Mouse (Mus musculus): ENCODE data around the gene Hist1h3a. TPM values are rescaled to one million over a fixed set of nuclear protein-coding genes. Genes with fewer than 3 reads are reported as not detected.
A peak's percentile ranks its signal among the peaks of the same experiment; 100 is the strongest.
"Not testable (repeated sequence)": the region's sequence is repeated elsewhere in the genome, so short reads cannot be mapped to it uniquely, and the experiment has no call there.

Gene Hist1h3a
- polyA plus RNA-seq, 1 experiment from 2014 or later: 2.2 TPM

GRCm38 (mm10) chr13:23746201-23747080, 15.7 kb downstream of the Hist1h3a start, which contains the start of gene Hist1h2bb:
Gene Hist1h2bb (plus strand): TSS chr13:23746734.
- H3K27ac ChIP-seq (replicated peaks; ENCODE audit: low read depth, low read length): peak within 1 kb of the TSS; percentile 88
- WGBS: under 1% methylated on average over 38 of the region's 58 CpGs
- peak within 1 kb of the TSS; percentile 39 for H3K9ac ChIP-seq (replicated peaks; ENCODE audit: low read length)
- not testable (repeated sequence) for H3K27me3 ChIP-seq (ENCODE audit: control insufficient read depth, insufficient read depth, low read length); H3K36me3 ChIP-seq (ENCODE audit: control insufficient read depth, insufficient read depth, low read length); H3K9me3 ChIP-seq (ENCODE audit: control insufficient read depth, low read length)
- H3K4me1 ChIP-seq (ENCODE audit: control insufficient read depth, insufficient read depth, low read length): peaks cover 11% of the 10 kb centered on the region
- ATAC-seq (ENCODE audit: low FRiP score, low TSS enrichment): peak; percentile 92
- peak within 1 kb of the TSS; percentile 69 for H3K4me2 ChIP-seq (ENCODE audit: low read length)
- DNase-seq: peak; percentile 89
- H3K4me3 ChIP-seq (replicated peaks; ENCODE audit: low read depth, low read length): peak within 1 kb of the TSS; percentile 31

- Histone ChIP-seq H3K27ac (replicated peaks; ENCODE audit: low read depth, low read length) (peak within 1 kb of the TSS; percentile 88), H3K4me3 (replicated peaks; ENCODE audit: low read depth, low read length) (peak within 1 kb of the TSS; percentile 31), H3K27me3 (ENCODE audit: control insufficient read depth, insufficient read depth, low read length) (no peaks in the 10 kb centered on the region), H3K9me3 (ENCODE audit: control insufficient read depth, low read length) (no peaks in the 10 kb centered on the region), H3K9ac (replicated peaks; ENCODE audit: low read length) (peak within 1 kb of the TSS; percentile 39; the same call in 1 of the 2 replicates), H3K4me2 (ENCODE audit: low read length) (peak within 1 kb of the TSS; percentile 69), H3K4me1 (ENCODE audit: control insufficient read depth, insufficient read depth, low read length) (peaks cover 11% of the 10 kb centered on the region), H3K36me3 (ENCODE audit: control insufficient read depth, insufficient read depth, low read length) (no peaks in the 10 kb centered on the region)
- under 1% methylated on average over 25 of the region's 28 CpGs for WGBS
- DNase-seq (peak; percentile 95), ATAC-seq (ENCODE audit: low FRiP score, low TSS enrichment) (peak; percentile 79)
Measured at GRCm38 (mm10) chr13:23745381-23746161, 16.6 kb downstream of the Hist1h3a start, which contains the start of gene Hist1h3c. Gene Hist1h3c (minus strand): TSS chr13:23745602.

- DNase-seq (no peak), ATAC-seq (ENCODE audit: low FRiP score, low TSS enrichment) (no peak)
- Histone ChIP-seq H3K4me3 (replicated peaks; ENCODE audit: low read depth, low read length) (peak overlapping the region; percentile 20; the same call in 1 of the 2 replicates), H3K4me1 (ENCODE audit: control insufficient read depth, insufficient read depth, low read length) (peaks cover 17% of the 10 kb centered on the region), H3K27me3 (ENCODE audit: control insufficient read depth, insufficient read depth, low read length) (no peaks in the 10 kb centered on the region), H3K27ac (replicated peaks; ENCODE audit: low read depth, low read length) (no peak overlapping the region), H3K36me3 (ENCODE audit: control insufficient read depth, insufficient read depth, low read length) (no peaks in the 10 kb centered on the region), H3K9me3 (ENCODE audit: control insufficient read depth, low read length) (no peaks in the 10 kb centered on the region), H3K4me2 (ENCODE audit: low read length) (peak overlapping the region; percentile 69), H3K9ac (replicated peaks; ENCODE audit: low read length) (no peak overlapping the region)
- WGBS: under 1% methylated on average over 18 of the region's 36 CpGs
Measured at GRCm38 (mm10) chr13:23744421-23745380, 17.5 kb downstream of the Hist1h3a start.

GRCm38 (mm10) chr13:23743963-23744362, 18.2 kb downstream of the Hist1h3a start:
- DNase-seq (no peak), ATAC-seq (ENCODE audit: low FRiP score, low TSS enrichment) (no peak)
- H3K9ac ChIP-seq (replicated peaks; ENCODE audit: low read length): no peak overlapping the region
- H3K4me3 ChIP-seq (replicated peaks; ENCODE audit: low read depth, low read length): no peak overlapping the region
- H3K4me2 ChIP-seq (ENCODE audit: low read length): peak overlapping the region; percentile 69; the same call in 1 of the 2 replicates
- H3K27ac ChIP-seq (replicated peaks; ENCODE audit: low read depth, low read length): no peak overlapping the region
- WGBS: 40% methylated on average over 4 of the region's 4 CpGs
- H3K4me1 ChIP-seq (ENCODE audit: control insufficient read depth, insufficient read depth, low read length): peaks cover 23% of the 10 kb centered on the region
- H3K36me3 ChIP-seq (ENCODE audit: control insufficient read depth, insufficient read depth, low read length): no peaks in the 10 kb centered on the region
- no peaks in the 10 kb centered on the region for H3K9me3 ChIP-seq (ENCODE audit: control insufficient read depth, low read length)
- H3K27me3 ChIP-seq (ENCODE audit: control insufficient read depth, insufficient read depth, low read length): no peaks in the 10 kb centered on the region

- no peaks in the 10 kb centered on the region for H3K27me3 ChIP-seq (ENCODE audit: control insufficient read depth, insufficient read depth, low read length)
- H3K9me3 ChIP-seq (ENCODE audit: control insufficient read depth, low read length): no peaks in the 10 kb centered on the region
- H3K27ac ChIP-seq (replicated peaks; ENCODE audit: low read depth, low read length): no peak overlapping the region
- WGBS: 86% methylated on average over 5 of the region's 5 CpGs
- H3K36me3 ChIP-seq (ENCODE audit: control insufficient read depth, insufficient read depth, low read length): no peaks in the 10 kb centered on the region
- H3K4me3 ChIP-seq (replicated peaks; ENCODE audit: low read depth, low read length): no peak overlapping the region
- ATAC-seq (ENCODE audit: low FRiP score, low TSS enrichment) (no peak), DNase-seq (no peak)
- no peak overlapping the region for H3K9ac ChIP-seq (replicated peaks; ENCODE audit: low read length)
- no peak overlapping the region for H3K4me2 ChIP-seq (ENCODE audit: low read length)
- H3K4me1 ChIP-seq (ENCODE audit: control insufficient read depth, insufficient read depth, low read length): peaks cover 25% of the 10 kb centered on the region
Measured at GRCm38 (mm10) chr13:23743215-23743614, 19.0 kb downstream of the Hist1h3a start.

GRCm38 (mm10) chr13:23742007-23742406, 20.2 kb downstream of the Hist1h3a start:
- Histone ChIP-seq H3K4me3 (replicated peaks; ENCODE audit: low read depth, low read length) (no peak overlapping the region), H3K4me1 (ENCODE audit: control insufficient read depth, insufficient read depth, low read length) (peaks cover 22% of the 10 kb centered on the region), H3K9me3 (ENCODE audit: control insufficient read depth, low read length) (no peaks in the 10 kb centered on the region), H3K36me3 (ENCODE audit: control insufficient read depth, insufficient read depth, low read length) (no peaks in the 10 kb centered on the region), H3K4me2 (ENCODE audit: low read length) (no peak overlapping the region), H3K27me3 (ENCODE audit: control insufficient read depth, insufficient read depth, low read length) (no peaks in the 10 kb centered on the region), H3K27ac (replicated peaks; ENCODE audit: low read depth, low read length) (no peak overlapping the region), H3K9ac (replicated peaks; ENCODE audit: low read length) (no peak overlapping the region)
- no peak for DNase-seq
- no peak for ATAC-seq (ENCODE audit: low FRiP score, low TSS enrichment)

GRCm38 (mm10) chr13:23740910-23741309, 21.3 kb downstream of the Hist1h3a start:
- Histone ChIP-seq H3K9me3 (ENCODE audit: control insufficient read depth, low read length) (no peaks in the 10 kb centered on the region), H3K36me3 (ENCODE audit: control insufficient read depth, insufficient read depth, low read length) (no peaks in the 10 kb centered on the region), H3K27ac (replicated peaks; ENCODE audit: low read depth, low read length) (no peak overlapping the region), H3K4me1 (ENCODE audit: control insufficient read depth, insufficient read depth, low read length) (peaks cover 21% of the 10 kb centered on the region), H3K9ac (replicated peaks; ENCODE audit: low read length) (no peak overlapping the region), H3K27me3 (ENCODE audit: control insufficient read depth, insufficient read depth, low read length) (no peaks in the 10 kb centered on the region), H3K4me2 (ENCODE audit: low read length) (peak overlapping the region; percentile 98; the same call in 1 of the 2 replicates), H3K4me3 (replicated peaks; ENCODE audit: low read depth, low read length) (no peak overlapping the region)
- DNase-seq (no peak), ATAC-seq (ENCODE audit: low FRiP score, low TSS enrichment) (no peak)
- WGBS: 66% methylated on average over 5 of the region's 5 CpGs
